Mouse (Mus musculus) myocyte (in vitro differentiated cells): Measurements from ENCODE around the gene Akap13. TPM values are rescaled to one million over a fixed set of nuclear protein-coding genes. Genes with fewer than 3 reads are reported as not detected.
"Not testable (repeated sequence)": the region's sequence is repeated elsewhere in the genome, so short reads cannot be mapped to it uniquely, and the experiment has no call there.

Experiments
- H3K27me3 ChIP-seq: one replicate; pipeline ENCODE4 v1.6.1; 2011; ENCODE audit not compliant: control insufficient read depth, insufficient read depth, insufficient read length
- H3K36me3 ChIP-seq: one replicate; pipeline ENCODE4 v1.6.1; 2011; ENCODE audit not compliant: control insufficient read depth, insufficient read depth
- H3K4me2 ChIP-seq: one replicate; pipeline ENCODE4 v1.6.1; 2011; ENCODE audit warnings: low read depth, control low read depth
- H3K4me3 ChIP-seq: one replicate; pipeline ENCODE4 v1.5.1; 2011; ENCODE audit warnings: mild to moderate bottlenecking, control low read depth, moderate library complexity
- H3K79me2 ChIP-seq: one replicate; pipeline ENCODE4 v1.6.1; 2011; ENCODE audit not compliant: control insufficient read depth, insufficient read depth
- H3ac ChIP-seq: one replicate; pipeline ENCODE4 v1.6.1; 2011; ENCODE audit not compliant: control insufficient read depth, insufficient read length
- CEBPB ChIP-seq: IDR thresholded peaks from 2 replicates; pipeline ENCODE4 v1.6.1; 2011; ENCODE audit warnings: mild to moderate bottlenecking, moderate library complexity; ENCODE audit not compliant: poor library complexity, insufficient read depth, severe bottlenecking
- E2F4 ChIP-seq: IDR thresholded peaks from one replicate; pipeline ENCODE4 v1.6.1; 2011; ENCODE audit warnings: mild to moderate bottlenecking, control low read depth, moderate library complexity; ENCODE audit not compliant: insufficient read depth
- MAX ChIP-seq: IDR thresholded peaks from one replicate; pipeline ENCODE4 v1.6.1; 2011; ENCODE audit warnings: low read depth, mild to moderate bottlenecking, control low read depth
- MYOD1 ChIP-seq, 3 experiments: IDR thresholded peaks; one replicate each; pipeline ENCODE4 v1.6.1; 2011; ENCODE audit warnings: control low read depth in 2 of 3, low read depth in 2 of 3, mild to moderate bottlenecking in 2 of 3, moderate library complexity in 1 of 3; ENCODE audit not compliant: insufficient read length in 2 of 3, control insufficient read depth in 1 of 3
- MYOG ChIP-seq, 3 experiments: IDR thresholded peaks; one replicate each; pipeline ENCODE4 v1.6.1; 2011; ENCODE audit warnings: control low read depth in 2 of 3, low read depth in 2 of 3, mild to moderate bottlenecking in 2 of 3; ENCODE audit not compliant: insufficient read length in 2 of 3, control insufficient read depth in 1 of 3, insufficient read depth in 1 of 3
- POLR2A ChIP-seq: IDR thresholded peaks from one replicate; pipeline ENCODE4 v1.6.1; 2011; ENCODE audit warnings: low read depth, mild to moderate bottlenecking, control low read depth, moderate library complexity; ENCODE audit not compliant: insufficient read length
- POLR2AphosphoS2 ChIP-seq: IDR thresholded peaks from one replicate; pipeline ENCODE4 v1.6.1; 2011; ENCODE audit warnings: low read depth, control low read depth; ENCODE audit not compliant: insufficient read length
- REST ChIP-seq: IDR thresholded peaks from one replicate; pipeline ENCODE4 v1.6.1; 2011; ENCODE audit warnings: mild to moderate bottlenecking, control low read depth, moderate library complexity; ENCODE audit not compliant: insufficient read depth, insufficient read length
- SRF ChIP-seq: IDR thresholded peaks from one replicate; pipeline ENCODE4 v1.6.1; 2011; ENCODE audit warnings: low read depth; ENCODE audit not compliant: control insufficient read depth, insufficient read length
- TCF12 ChIP-seq: IDR thresholded peaks from one replicate; pipeline ENCODE4 v1.6.1; 2011; ENCODE audit warnings: mild to moderate bottlenecking, control low read depth; ENCODE audit not compliant: poor library complexity, insufficient read depth, severe bottlenecking
- TCF3 ChIP-seq: IDR thresholded peaks from one replicate; pipeline ENCODE4 v1.6.1; 2011; ENCODE audit warnings: low read depth, control low read depth; ENCODE audit not compliant: insufficient read length
- USF1 ChIP-seq: IDR thresholded peaks from one replicate; pipeline ENCODE4 v1.6.1; 2011; ENCODE audit warnings: low read depth, mild to moderate bottlenecking, control low read depth, moderate library complexity
- polyA plus RNA-seq: library from polyadenylated mRNA; unstranded; fragments of >200 nt; fragmentation: generic; extraction: Trizol; gene quantifications from one replicate; pipeline ENCODE4 v1.2.1, GENCODE M21; 2012; ENCODE audit warnings: missing spikeins

The Akap13 gene
- polyA plus RNA-seq, 1 experiment, result 13.9 TPM

DNA sequence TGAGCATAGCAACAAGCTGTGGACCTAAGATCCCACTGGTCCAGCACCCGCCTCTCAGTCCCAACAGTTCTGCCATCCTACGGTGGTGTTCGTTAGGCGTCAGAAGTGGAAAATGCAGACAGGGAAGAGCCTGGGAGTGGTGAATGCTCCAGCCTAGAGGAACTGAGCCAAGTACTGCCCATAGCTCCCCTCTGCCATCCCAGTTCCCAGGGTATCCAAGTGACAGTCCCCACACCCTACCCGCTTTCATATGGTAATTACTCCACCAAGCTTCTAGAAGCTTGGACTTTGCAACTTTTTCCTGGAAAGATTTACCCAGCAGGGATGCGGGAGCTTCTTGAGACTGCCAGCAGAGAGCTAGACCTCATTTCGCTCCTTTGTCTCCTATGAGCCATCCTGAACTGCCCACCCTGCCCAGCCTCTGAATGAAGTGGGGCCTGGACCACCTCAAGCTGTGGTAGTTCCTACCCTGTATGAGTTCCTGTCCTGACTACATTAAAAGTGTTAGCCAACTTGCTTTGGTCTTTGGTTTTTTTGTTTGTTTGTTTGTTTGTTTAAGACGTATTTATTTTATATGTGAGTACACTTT, 300.6 kb downstream of the Akap13 start:
- Histone ChIP-seq H3K79me2 (no peaks in the 10 kb centered on the region), H3K27me3 (no peaks in the 10 kb centered on the region), H3K36me3 (peaks cover 13% of the 10 kb centered on the region), H3K4me3 (no peak overlapping the region), H3K4me2 (no peak overlapping the region), H3ac (no peak overlapping the region)
- TF ChIP-seq USF1 (no peak), MAX (no peak), TCF12 (no peak)

DNA sequence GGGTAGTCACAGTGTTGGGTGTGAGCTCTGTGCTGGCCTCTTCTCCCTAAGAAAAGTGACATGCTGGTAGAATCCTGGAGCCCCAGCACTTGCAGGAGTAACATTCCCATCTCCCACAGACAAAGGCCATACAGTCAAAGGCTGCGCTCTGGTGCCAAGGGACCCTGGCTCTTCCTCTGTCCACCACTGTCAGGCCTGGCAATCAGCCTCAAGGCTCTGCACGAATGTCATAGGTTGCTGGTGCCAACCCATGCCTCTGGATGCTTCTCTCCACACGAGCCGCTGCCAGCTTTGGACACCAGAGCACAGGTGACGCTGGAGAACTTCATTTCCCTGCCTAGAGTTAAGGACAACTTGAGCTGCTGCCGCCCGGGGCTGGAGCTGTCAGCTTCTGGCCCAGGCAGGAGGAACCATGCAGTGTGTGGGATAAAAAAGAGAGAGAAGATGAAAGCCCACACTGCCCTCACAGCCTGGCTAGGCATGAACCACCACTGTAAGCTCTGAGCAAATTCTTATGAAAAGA, 304.7 kb downstream of the Akap13 start:
- H3K79me2 ChIP-seq, result no peaks in the 10 kb centered on the region
- no peak overlapping the region for H3K4me2 ChIP-seq
- TF ChIP-seq REST (no peak), E2F4 (no peak), POLR2A (no peak), MYOD1 (IDR thresholded peaks at IDR 0.05; ENCODE audit: control insufficient read depth in 1 of 3, insufficient read length in 2 of 3, low read depth in 2 of 3) (no peak), TCF3 (no peak), TCF12 (no peak), SRF (no peak), USF1 (no peak), MAX (no peak), CEBPB (no peak), MYOG (IDR thresholded peaks at IDR 0.05; ENCODE audit: control insufficient read depth in 1 of 3, insufficient read depth in 1 of 3, insufficient read length in 2 of 3, low read depth in 2 of 3) (no peak), POLR2AphosphoS2 (no peak)
- H3K4me3 ChIP-seq, result no peak overlapping the region
- no peak overlapping the region for H3ac ChIP-seq
- H3K36me3 ChIP-seq, result peaks cover 1% of the 10 kb centered on the region
- H3K27me3 ChIP-seq, result no peaks in the 10 kb centered on the region

DNA sequence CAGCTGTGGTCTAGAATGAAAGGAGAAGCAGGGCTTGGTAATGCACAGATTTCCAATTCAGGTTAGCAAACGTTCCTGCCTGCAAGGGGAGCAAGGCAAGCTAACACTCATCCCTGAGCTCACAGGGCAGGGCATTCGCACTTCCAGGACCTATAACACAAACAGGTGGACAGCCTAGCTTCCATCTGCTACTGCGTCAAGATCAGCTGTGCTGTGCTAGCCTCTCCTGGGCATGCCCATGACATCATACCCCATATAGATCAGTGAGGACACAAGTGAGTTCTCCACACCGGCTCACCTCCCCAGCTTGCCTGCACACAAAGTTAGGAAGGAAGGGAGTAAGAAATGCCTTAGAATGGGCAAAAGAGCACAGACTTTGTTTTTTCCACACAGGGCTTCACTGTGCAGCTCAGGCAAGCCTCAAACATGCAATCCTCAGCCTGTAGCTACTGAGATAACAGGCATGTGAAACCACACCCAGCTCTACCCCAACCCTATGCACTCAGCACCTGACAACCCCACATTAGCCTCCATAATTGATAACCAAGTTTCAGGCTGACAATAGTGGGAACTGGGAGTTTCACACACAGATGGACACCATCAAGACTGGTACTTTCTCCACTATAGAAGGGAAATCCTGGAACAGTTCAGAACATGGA, 305.5 kb downstream of the Akap13 start:
- not testable (repeated sequence) for H3ac ChIP-seq, H3K27me3 ChIP-seq, H3K4me2 ChIP-seq, H3K79me2 ChIP-seq, H3K4me3 ChIP-seq, H3K36me3 ChIP-seq

DNA sequence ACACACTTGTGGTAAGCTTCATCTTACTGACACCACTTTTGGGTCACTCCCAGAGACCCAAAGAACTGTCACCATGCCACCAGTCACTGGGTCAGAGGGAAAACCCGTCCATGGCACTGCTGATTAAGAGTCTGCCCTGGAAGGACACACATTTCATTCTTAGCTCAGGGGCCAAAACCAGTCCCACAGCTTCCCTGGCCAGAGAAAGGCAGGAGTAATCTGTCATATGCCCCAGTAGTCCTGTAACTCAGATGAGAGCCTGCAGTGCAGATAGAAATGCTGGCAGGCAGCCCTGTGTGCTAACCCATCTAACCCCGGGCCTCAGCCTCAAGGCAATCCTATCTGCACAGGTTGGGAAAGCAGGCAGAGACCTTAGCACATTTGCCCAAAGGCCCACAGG, 306.9 kb downstream of the Akap13 start:
- H3K79me2 ChIP-seq, H3K36me3 ChIP-seq, H3ac ChIP-seq, H3K4me2 ChIP-seq, H3K27me3 ChIP-seq, H3K4me3 ChIP-seq: not testable (repeated sequence)

DNA sequence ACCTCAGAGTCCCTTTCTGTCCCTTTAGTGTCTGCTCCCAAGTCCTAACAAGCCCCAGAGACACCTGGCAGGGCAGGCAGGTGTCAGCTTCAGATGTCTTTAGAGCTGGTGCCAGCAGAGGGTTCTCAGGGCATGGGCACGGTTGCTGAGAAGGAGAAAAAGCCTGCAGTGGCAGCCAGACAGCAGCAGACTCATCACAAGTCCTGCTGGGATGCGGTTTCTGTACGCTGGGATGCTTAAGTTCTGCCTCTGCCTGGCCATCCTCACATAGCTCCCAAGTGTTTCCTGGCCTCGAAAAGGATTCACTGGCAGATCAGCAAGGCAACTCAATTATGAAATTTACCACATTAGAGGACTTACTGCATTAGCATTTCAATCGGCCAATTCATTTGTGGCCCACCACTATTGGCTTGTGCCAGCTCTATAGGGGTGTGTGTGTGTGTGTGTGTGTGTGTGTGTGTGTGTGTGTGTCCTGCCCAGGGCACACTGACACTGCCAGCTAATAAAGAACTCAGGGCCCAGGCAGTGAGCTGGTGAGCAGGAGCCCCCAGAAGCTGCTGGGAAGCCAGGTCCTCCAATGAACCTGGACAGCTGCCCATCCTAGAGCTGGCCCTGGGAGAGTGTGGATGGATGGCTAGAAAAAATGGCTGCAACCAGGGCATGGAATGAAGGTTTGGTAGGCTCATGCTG, 311.9 kb downstream of the Akap13 start:
- H3K27me3 ChIP-seq, H3K4me3 ChIP-seq, H3K79me2 ChIP-seq, H3K4me2 ChIP-seq, H3ac ChIP-seq, H3K36me3 ChIP-seq: not testable (repeated sequence)

DNA sequence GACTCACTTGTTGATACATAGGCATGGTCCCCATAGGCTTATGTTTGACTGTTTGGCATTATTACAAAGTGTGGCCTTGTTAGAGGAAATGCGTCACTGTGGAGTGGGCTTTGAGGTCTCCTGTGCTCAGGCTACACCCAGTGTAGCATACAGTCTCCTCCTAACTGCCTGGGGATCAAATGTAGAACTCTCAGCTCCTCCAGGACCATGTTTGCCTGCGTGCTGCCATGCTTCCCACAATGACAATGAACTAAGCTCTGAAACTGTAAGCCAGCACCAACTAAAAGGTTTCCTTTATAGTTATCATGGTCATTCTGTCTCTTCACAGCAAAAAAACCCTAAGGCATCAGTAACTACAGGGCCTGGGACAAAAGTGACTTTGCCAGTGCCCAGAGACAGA, 312.8 kb downstream of the Akap13 start:
- Histone ChIP-seq H3K36me3 (no peaks in the 10 kb centered on the region), H3K4me3 (no peak overlapping the region), H3K79me2 (no peaks in the 10 kb centered on the region), H3K4me2 (no peak overlapping the region), H3ac (no peak overlapping the region), H3K27me3 (no peaks in the 10 kb centered on the region)
- TF ChIP-seq USF1 (no peak), E2F4 (no peak), REST (no peak), SRF (no peak), POLR2AphosphoS2 (no peak), MAX (no peak), TCF12 (no peak), MYOD1 (IDR thresholded peaks at IDR 0.05; ENCODE audit: control insufficient read depth in 1 of 3, insufficient read length in 2 of 3, low read depth in 2 of 3) (no peak), MYOG (IDR thresholded peaks at IDR 0.05; ENCODE audit: control insufficient read depth in 1 of 3, insufficient read depth in 1 of 3, insufficient read length in 2 of 3, low read depth in 2 of 3) (no peak), TCF3 (no peak), CEBPB (no peak), POLR2A (no peak)
